Mouse (Mus musculus): ENCODE measurements around the gene Cenpx. TPM values are rescaled to one million over a fixed set of nuclear protein-coding genes. Genes with fewer than 3 reads are reported as not detected.

Gene Cenpx
- polyA plus RNA-seq (2014; fragmentation: Illumina TruSeq; extraction: RNeasy Lipid Tissue Mini Kit (QIAGEN cat#74804); ENCODE audit: insufficient read depth, low read depth, low replicate concordance), result 82.4 TPM

GRCm38 (mm10) chr11:120713580-120714518 is at the start of gene Cenpx, which contains the start of gene Lrrc45:
Cenpx (minus strand) TSS chr11:120713738.
Lrrc45 (plus strand) TSS chr11:120713925.

GRCm38 (mm10) chr11:120762672-120763041 is 49.1 kb upstream of the Cenpx start, which contains the start of gene Hmga1b:
Hmga1b (plus strand) TSS chr11:120762794.

GRCm38 (mm10) chr11:120731858-120732680 is 18.5 kb upstream of the Cenpx start, which contains the start of gene Cbr2:
Cbr2 (minus strand) TSS chr11:120732114.

GRCm38 (mm10) chr11:120727169-120727527 is 13.6 kb upstream of the Cenpx start, which contains the start of gene Dcxr:
Dcxr (minus strand) TSS chr11:120727281.

GRCm38 (mm10) chr11:120721124-120722066 is 7.9 kb upstream of the Cenpx start, which contains the start of gene Rac3:
Rac3 (plus strand) TSS chr11:120721470.

GRCm38 (mm10) chr11:120672687-120673593 is 40.6 kb downstream of the Cenpx start, which contains the start of gene Aspscr1:
Aspscr1 (plus strand) TSS chr11:120672973.

DNA sequence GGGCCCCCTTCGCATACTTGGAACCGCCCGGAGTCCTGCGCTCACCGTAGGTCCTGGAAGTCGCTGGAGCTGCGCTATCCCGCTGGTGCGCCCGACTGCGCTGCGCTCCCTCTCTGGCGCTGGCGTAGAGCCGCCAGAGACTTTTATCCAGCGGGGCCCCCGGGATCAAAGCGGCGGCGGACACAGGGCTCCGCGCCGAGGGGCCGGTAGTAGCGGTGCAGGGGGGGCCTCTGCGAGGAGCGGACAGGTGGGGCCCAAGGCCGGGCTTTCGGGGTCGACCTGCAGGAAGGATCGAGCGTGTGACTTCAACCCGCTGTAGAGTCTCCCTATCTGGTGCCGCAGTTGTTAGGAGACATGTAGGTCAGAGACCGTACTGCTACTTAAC is 52.5 kb downstream of the Cenpx start, which contains the start of gene Notum:
Gene Notum, minus strand, starts transcription at position 100 of the 385 bp plus-strand sequence.

Other genes with a start within 250 kb of the Cenpx start
- gene Arl16, start 246.1 kb downstream of the Cenpx start, polyA plus RNA-seq (2014; fragmentation: Illumina TruSeq; extraction: RNeasy Lipid Tissue Mini Kit (QIAGEN cat#74804); ENCODE audit: insufficient read depth, low read depth, low replicate concordance), result 10.8 TPM
- gene Mrpl12, start 229.1 kb downstream of the Cenpx start, polyA plus RNA-seq (2014; fragmentation: Illumina TruSeq; extraction: RNeasy Lipid Tissue Mini Kit (QIAGEN cat#74804); ENCODE audit: insufficient read depth, low read depth, low replicate concordance), result 65.4 TPM
- gene Slc25a10, start 221.9 kb downstream of the Cenpx start, polyA plus RNA-seq (2014; fragmentation: Illumina TruSeq; extraction: RNeasy Lipid Tissue Mini Kit (QIAGEN cat#74804); ENCODE audit: insufficient read depth, low read depth, low replicate concordance), result 42.5 TPM
- gene Gcgr, start 183.0 kb downstream of the Cenpx start, polyA plus RNA-seq (2014; fragmentation: Illumina TruSeq; extraction: RNeasy Lipid Tissue Mini Kit (QIAGEN cat#74804); ENCODE audit: insufficient read depth, low read depth, low replicate concordance), result 0.15 TPM
- gene Mcrip1, start 164.0 kb downstream of the Cenpx start, polyA plus RNA-seq (2014; fragmentation: Illumina TruSeq; extraction: RNeasy Lipid Tissue Mini Kit (QIAGEN cat#74804); ENCODE audit: insufficient read depth, low read depth, low replicate concordance), result 138 TPM
- gene Ppp1r27, start 162.6 kb downstream of the Cenpx start, polyA plus RNA-seq (2014; fragmentation: Illumina TruSeq; extraction: RNeasy Lipid Tissue Mini Kit (QIAGEN cat#74804); ENCODE audit: insufficient read depth, low read depth, low replicate concordance), result not detected
- gene P4hb, start 140.5 kb downstream of the Cenpx start, polyA plus RNA-seq (2014; fragmentation: Illumina TruSeq; extraction: RNeasy Lipid Tissue Mini Kit (QIAGEN cat#74804); ENCODE audit: insufficient read depth, low read depth, low replicate concordance), result 289 TPM
- gene Arhgdia, start 132.1 kb downstream of the Cenpx start, polyA plus RNA-seq (2014; fragmentation: Illumina TruSeq; extraction: RNeasy Lipid Tissue Mini Kit (QIAGEN cat#74804); ENCODE audit: insufficient read depth, low read depth, low replicate concordance), result 361 TPM
- 49.0 TPM for gene Alyref, start 115.4 kb downstream of the Cenpx start, polyA plus RNA-seq (2014; fragmentation: Illumina TruSeq; extraction: RNeasy Lipid Tissue Mini Kit (QIAGEN cat#74804); ENCODE audit: insufficient read depth, low read depth, low replicate concordance)
- gene Anapc11, start 115.3 kb downstream of the Cenpx start, polyA plus RNA-seq (2014; fragmentation: Illumina TruSeq; extraction: RNeasy Lipid Tissue Mini Kit (QIAGEN cat#74804); ENCODE audit: insufficient read depth, low read depth, low replicate concordance), result 82.6 TPM
- 1.3 TPM for gene Npb, start 105.3 kb downstream of the Cenpx start, polyA plus RNA-seq (2014; fragmentation: Illumina TruSeq; extraction: RNeasy Lipid Tissue Mini Kit (QIAGEN cat#74804); ENCODE audit: insufficient read depth, low read depth, low replicate concordance)
- gene Pcyt2, start 95.8 kb downstream of the Cenpx start, polyA plus RNA-seq (2014; fragmentation: Illumina TruSeq; extraction: RNeasy Lipid Tissue Mini Kit (QIAGEN cat#74804); ENCODE audit: insufficient read depth, low read depth, low replicate concordance), result 51.7 TPM
- 39.1 TPM for gene Sirt7, start 88.5 kb downstream of the Cenpx start, polyA plus RNA-seq (2014; fragmentation: Illumina TruSeq; extraction: RNeasy Lipid Tissue Mini Kit (QIAGEN cat#74804); ENCODE audit: insufficient read depth, low read depth, low replicate concordance)
- 17.0 TPM for gene Mafg, start 80.1 kb downstream of the Cenpx start, polyA plus RNA-seq (2014; fragmentation: Illumina TruSeq; extraction: RNeasy Lipid Tissue Mini Kit (QIAGEN cat#74804); ENCODE audit: insufficient read depth, low read depth, low replicate concordance)
- 1.4 TPM for gene Pycr1, start 70.0 kb downstream of the Cenpx start, polyA plus RNA-seq (2014; fragmentation: Illumina TruSeq; extraction: RNeasy Lipid Tissue Mini Kit (QIAGEN cat#74804); ENCODE audit: insufficient read depth, low read depth, low replicate concordance)
- gene Myadml2, start 65.6 kb downstream of the Cenpx start, polyA plus RNA-seq (2014; fragmentation: Illumina TruSeq; extraction: RNeasy Lipid Tissue Mini Kit (QIAGEN cat#74804); ENCODE audit: insufficient read depth, low read depth, low replicate concordance), result 1.6 TPM
- 8.1 TPM for gene Notum, start 52.6 kb downstream of the Cenpx start, polyA plus RNA-seq (2014; fragmentation: Illumina TruSeq; extraction: RNeasy Lipid Tissue Mini Kit (QIAGEN cat#74804); ENCODE audit: insufficient read depth, low read depth, low replicate concordance)
- 44.2 TPM for gene Aspscr1, start 40.8 kb downstream of the Cenpx start, polyA plus RNA-seq (2014; fragmentation: Illumina TruSeq; extraction: RNeasy Lipid Tissue Mini Kit (QIAGEN cat#74804); ENCODE audit: insufficient read depth, low read depth, low replicate concordance)
- gene Lrrc45, start 187 bp upstream of the Cenpx start, polyA plus RNA-seq (2014; fragmentation: Illumina TruSeq; extraction: RNeasy Lipid Tissue Mini Kit (QIAGEN cat#74804); ENCODE audit: insufficient read depth, low read depth, low replicate concordance), result 15.4 TPM
- 44.3 TPM for gene Rac3, start 7.7 kb upstream of the Cenpx start, polyA plus RNA-seq (2014; fragmentation: Illumina TruSeq; extraction: RNeasy Lipid Tissue Mini Kit (QIAGEN cat#74804); ENCODE audit: insufficient read depth, low read depth, low replicate concordance)
- 185 TPM for gene Dcxr, start 13.5 kb upstream of the Cenpx start, polyA plus RNA-seq (2014; fragmentation: Illumina TruSeq; extraction: RNeasy Lipid Tissue Mini Kit (QIAGEN cat#74804); ENCODE audit: insufficient read depth, low read depth, low replicate concordance)
- gene Cbr2, start 18.4 kb upstream of the Cenpx start, polyA plus RNA-seq (2014; fragmentation: Illumina TruSeq; extraction: RNeasy Lipid Tissue Mini Kit (QIAGEN cat#74804); ENCODE audit: insufficient read depth, low read depth, low replicate concordance), result 5,777 TPM
- 0.87 TPM for gene Hmga1b, start 49.1 kb upstream of the Cenpx start, polyA plus RNA-seq (2014; fragmentation: Illumina TruSeq; extraction: RNeasy Lipid Tissue Mini Kit (QIAGEN cat#74804); ENCODE audit: insufficient read depth, low read depth, low replicate concordance)
- 18.4 TPM for gene Rfng, start 70.5 kb upstream of the Cenpx start, polyA plus RNA-seq (2014; fragmentation: Illumina TruSeq; extraction: RNeasy Lipid Tissue Mini Kit (QIAGEN cat#74804); ENCODE audit: insufficient read depth, low read depth, low replicate concordance)
- gene Gps1, start 70.5 kb upstream of the Cenpx start, polyA plus RNA-seq (2014; fragmentation: Illumina TruSeq; extraction: RNeasy Lipid Tissue Mini Kit (QIAGEN cat#74804); ENCODE audit: insufficient read depth, low read depth, low replicate concordance), result 62.0 TPM
- gene Dus1l, start 82.7 kb upstream of the Cenpx start, polyA plus RNA-seq (2014; fragmentation: Illumina TruSeq; extraction: RNeasy Lipid Tissue Mini Kit (QIAGEN cat#74804); ENCODE audit: insufficient read depth, low read depth, low replicate concordance), result 23.6 TPM
- 145 TPM for gene Fasn, start 110.8 kb upstream of the Cenpx start, polyA plus RNA-seq (2014; fragmentation: Illumina TruSeq; extraction: RNeasy Lipid Tissue Mini Kit (QIAGEN cat#74804); ENCODE audit: insufficient read depth, low read depth, low replicate concordance)
- 2.1 TPM for gene Ccdc57, start 219.1 kb upstream of the Cenpx start, polyA plus RNA-seq (2014; fragmentation: Illumina TruSeq; extraction: RNeasy Lipid Tissue Mini Kit (QIAGEN cat#74804); ENCODE audit: insufficient read depth, low read depth, low replicate concordance)
- 8.0 TPM for gene Slc16a3, start 234.7 kb upstream of the Cenpx start, polyA plus RNA-seq (2014; fragmentation: Illumina TruSeq; extraction: RNeasy Lipid Tissue Mini Kit (QIAGEN cat#74804); ENCODE audit: insufficient read depth, low read depth, low replicate concordance)